Mouse (Mus musculus) liver, postnatal 0 days (tissue): Measurements from ENCODE around the gene D130052B06Rik.

ENCODE experiments used
- CTCF ChIP-seq: sonication (generic); IDR thresholded peaks from 2 replicates; pipeline ENCODE4 v1.5.1; 2016; ENCODE audit warnings: antibody characterized with exemption, low read depth
- EP300 ChIP-seq: IDR thresholded peaks from 2 replicates; pipeline ENCODE4 v1.6.1; 2016; ENCODE audit warnings: antibody characterized with exemption, low read depth, mild to moderate bottlenecking

- no peak for TF ChIP-seq CTCF
- no peak for TF ChIP-seq EP300
Measured at GRCm38 (mm10) chr11:33660016-33660913, 61.2 kb downstream of the D130052B06Rik start.
